Mouse (Mus musculus): Measurements from ENCODE around the gene Ppp5c. TPM values are rescaled to one million over a fixed set of nuclear protein-coding genes. Genes with fewer than 3 reads are reported as not detected.

Ppp5c gene
- total and polyA plus RNA-seq, 3 experiments = 125 to 223 (median 128) TPM

DNA sequence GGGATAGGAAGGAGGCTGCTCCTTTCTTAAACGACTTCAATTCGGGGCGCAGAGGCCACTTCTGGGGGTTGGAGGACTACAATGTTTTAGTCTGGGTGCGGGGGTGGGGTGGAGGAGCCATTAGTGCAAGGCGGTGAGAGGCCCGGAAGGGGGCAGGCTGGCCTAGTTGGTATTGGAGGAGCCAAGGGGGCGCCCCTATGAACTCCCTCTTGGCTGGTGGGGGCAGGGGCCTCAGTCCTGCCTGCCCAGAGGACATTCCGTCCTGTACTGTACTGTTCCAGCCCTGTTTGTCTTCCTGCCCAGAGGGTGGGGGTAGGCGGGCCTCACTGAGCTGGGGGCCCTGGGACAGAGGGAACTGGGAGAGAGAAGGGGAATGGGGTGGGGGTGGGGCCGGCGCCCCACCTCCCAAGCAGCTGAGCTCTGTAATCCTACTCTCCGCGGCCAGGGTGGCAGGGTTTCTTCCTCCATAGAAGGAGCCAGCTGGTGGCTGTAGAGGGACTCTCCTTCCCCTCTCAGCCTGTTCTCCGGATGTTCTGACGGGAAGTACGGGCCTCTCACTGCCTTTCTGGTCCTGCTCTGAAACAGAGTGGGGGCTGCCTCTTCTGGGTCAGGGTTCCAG, 30.5 kb upstream of the Ppp5c start:
- Histone ChIP-seq H3K4me3 (replicated peaks in 1 of 3; ENCODE audit: low read depth in 2 of 3, low read length in 2 of 3, poor library complexity in 1 of 3) (peak overlapping the region in 1 of 3 experiments; percentile 38), H3K27ac (ENCODE audit: insufficient read depth, low read depth) (peak overlapping the region; percentile 88), H3K27me3 (replicated peaks) (no peaks in the 10 kb centered on the region), H3K4me2 (ENCODE audit: insufficient read depth, low read depth, poor library complexity, severe bottlenecking) (peak overlapping the region; percentile 58), H3K36me3 (replicated peaks in 1 of 2; ENCODE audit: control insufficient read depth in 1 of 2, insufficient read depth in 1 of 2, low read length in 1 of 2) (no peaks in the 10 kb centered on the region), H3K9me3 (replicated peaks; ENCODE audit: low read length) (peaks cover 9% of the 10 kb centered on the region), H3K9ac (ENCODE audit: insufficient read depth, low read depth) (peak overlapping the region; percentile 24), H3K4me1 (ENCODE audit: control insufficient read depth in 1 of 2, insufficient read depth in 2 of 2) (peaks cover 14 to 43% of the 10 kb centered on the region in 2 experiments), H3K79me2 (replicated peaks; ENCODE audit: control insufficient read depth, extremely low read depth, insufficient read depth, poor library complexity, severe bottlenecking) (no peaks in the 10 kb centered on the region)
- dilution Hi-C loops (cut with MboI; ENCODE audit: extremely low pct_ligation_motif_present, extremely low pct_unique_long_range_greater_than_20kb, low sequenced_read_pairs) (no loop called here), in situ Hi-C loops (cut with MboI; ENCODE audit: low pct_ligation_motif_present, low pct_unique_long_range_greater_than_20kb, low sequenced_read_pairs) (no loop called here)
- DNase-seq (ENCODE audit: extremely low read depth) = peak; percentile 90
- TF ChIP-seq PAX5 (IDR thresholded peaks at IDR 0.05; ENCODE audit: low read length) (no peak), CHD2 (IDR thresholded peaks at IDR 0.05; ENCODE audit: low read length) (peak; percentile 91), TCF12 (IDR thresholded peaks at IDR 0.05; ENCODE audit: low read depth, low read length) (peak; percentile 54; the same call in 1 of the 2 replicates), UBTF (IDR thresholded peaks at IDR 0.05; ENCODE audit: low read depth, low read length) (peak; percentile 83), KAT2A (IDR thresholded peaks at IDR 0.05; ENCODE audit: insufficient replicate concordance, low read length) (no peak), USF1 (IDR thresholded peaks at IDR 0.05; ENCODE audit: low read depth, low read length) (no peak), RCOR1 (conservative IDR thresholded peaks at IDR 0.05; ENCODE audit: low read depth, low read length) (0 out of 2 replicates have a peak, but pooled peaks have one; percentile 61), ZKSCAN1 (IDR thresholded peaks at IDR 0.05; ENCODE audit: borderline replicate concordance, low read depth, low read length) (no peak), ZMIZ1 (IDR thresholded peaks at IDR 0.05; ENCODE audit: low read depth, low read length) (no peak), MAZ (IDR thresholded peaks at IDR 0.05; ENCODE audit: low read depth, low read length) (no peak; the same call in 1 of the 2 replicates), E2F4 (IDR thresholded peaks at IDR 0.05; ENCODE audit: insufficient replicate concordance, low read depth, low read length) (no peak), JUN (IDR thresholded peaks at IDR 0.05; ENCODE audit: insufficient read depth, low read depth, low read length) (no peak), TBP (conservative IDR thresholded peaks at IDR 0.05; ENCODE audit: low read depth, low read length) (peak; percentile 73; the same call in 1 of the 2 replicates), SIN3A (IDR thresholded peaks at IDR 0.05; ENCODE audit: low read length) (peak; percentile 47; the same call in 1 of the 2 replicates), EP300 (IDR thresholded peaks at IDR 0.05; ENCODE audit: low read length) (peak; percentile 45; the same call in 1 of the 2 replicates), HCFC1 (IDR thresholded peaks at IDR 0.05; ENCODE audit: low read depth, low read length) (peak; percentile 33; the same call in 1 of the 2 replicates), NELFE (IDR thresholded peaks at IDR 0.05; ENCODE audit: low read depth, low read length) (0 out of 2 replicates have a peak, but pooled peaks have one; percentile 18), MXI1 (IDR thresholded peaks at IDR 0.05; ENCODE audit: low read depth, low read length) (no peak), CTCF (conservative IDR thresholded peaks at IDR 0.05 in 1 of 2, IDR thresholded peaks at IDR 0.05 in 1 of 2; ENCODE audit: low read depth in 2 of 2, low read length in 2 of 2) (peak in 1 of 2 experiments; percentile 70; a peak in 2 of 4 replicates), POLR2A (IDR thresholded peaks at IDR 0.05; ENCODE audit: low read depth, low read length) (peak; percentile 48), USF2 (conservative IDR thresholded peaks at IDR 0.05; ENCODE audit: low read depth, low read length) (no peak), ELF1 (IDR thresholded peaks at IDR 0.05; ENCODE audit: low read depth, low read length) (no peak; the same call in 1 of the 2 replicates), SMC3 (IDR thresholded peaks at IDR 0.05; ENCODE audit: low read depth, low read length) (peak; percentile 33), RAD21 (IDR thresholded peaks at IDR 0.05; ENCODE audit: low read depth, low read length) (peak; percentile 41), MEF2A (IDR thresholded peaks at IDR 0.05; ENCODE audit: borderline replicate concordance, low read depth, low read length) (peak; percentile 29; the same call in 1 of the 2 replicates), MAX (IDR thresholded peaks at IDR 0.05; ENCODE audit: low read length) (no peak), MAFK (IDR thresholded peaks at IDR 0.05; ENCODE audit: insufficient replicate concordance, low read length) (no peak), IRF4 (IDR thresholded peaks at IDR 0.05; ENCODE audit: low read depth, low read length) (peak; percentile 69), BHLHE40 (IDR thresholded peaks at IDR 0.05; ENCODE audit: low read depth, low read length) (peak; percentile 71; the same call in 1 of the 2 replicates), CHD1 (IDR thresholded peaks at IDR 0.05; ENCODE audit: low read depth, low read length) (no peak), MYC (IDR thresholded peaks at IDR 0.05; ENCODE audit: low read depth, low read length) (0 out of 2 replicates have a peak, but pooled peaks have one; percentile 41), ETS1 (conservative IDR thresholded peaks at IDR 0.05; ENCODE audit: low read depth, low read length) (0 out of 2 replicates have a peak, but pooled peaks have one; percentile 44), ZC3H11A (IDR thresholded peaks at IDR 0.05; ENCODE audit: low read depth, low read length) (no peak)
